Mouse (Mus musculus) large intestine, adult 2 months (tissue): ENCODE data around the gene Wdr59. TPM values are rescaled to one million over a fixed set of nuclear protein-coding genes. Genes with fewer than 3 reads are reported as not detected.

Experiments used
- DNase-seq: peaks from one replicate; pipeline ENCODE4 v3.0.0-alpha.2; 2012; ENCODE audit warnings: low read depth, low spot score
- WGBS: fragments of 180-500 bp; shearing (Covaris S2); methylation state at CpG from one replicate; pipeline ENCODE4 v1.1.7; 2018; 5-methylcytosine and 5-hydroxymethylcytosine counted together
- polyA plus RNA-seq: library from polyadenylated mRNA; depleted of rRNA; stranded (reverse); fragments of >200 nt; gene quantifications from 2 replicates; pipeline ENCODE4 v1.2.3, GENCODE M21; 2012

The Wdr59 gene
- polyA plus RNA-seq, 1 experiment, result 2.8 TPM

DNA sequence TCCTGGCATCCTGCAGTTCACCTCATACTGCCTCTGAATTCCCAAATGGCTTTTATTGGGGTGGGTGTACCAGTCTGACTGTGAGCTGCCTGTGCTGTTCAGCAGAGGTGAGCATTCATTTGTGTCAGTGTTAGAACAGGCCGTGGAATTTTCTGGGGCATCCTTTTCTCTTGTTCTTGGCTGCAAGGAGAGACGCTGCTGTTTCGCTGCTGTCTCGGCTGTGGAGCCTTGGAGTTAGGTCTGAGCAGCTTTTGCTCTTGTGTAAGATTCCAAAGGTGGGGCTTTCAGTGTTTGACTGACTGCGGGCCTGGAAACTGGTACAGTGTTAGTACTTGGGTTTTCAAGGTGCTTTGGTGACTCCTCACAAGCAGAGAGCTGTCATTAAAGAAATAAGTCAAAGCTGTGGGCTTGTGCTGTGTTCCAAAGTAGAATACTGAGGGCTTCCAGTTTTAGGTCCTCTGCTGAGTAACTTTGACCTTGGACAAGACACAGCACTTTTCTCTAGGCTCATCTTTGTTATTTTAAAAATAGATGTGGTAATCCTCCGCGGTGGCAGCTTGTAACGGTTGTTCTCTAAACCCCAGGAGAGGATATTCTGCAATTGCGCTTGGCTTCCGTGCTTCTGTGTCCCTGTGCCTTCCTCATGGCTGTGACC, 17.7 kb upstream of the Wdr59 start:
- DNase-seq, result no peak
- WGBS, result 70% methylated on average over 10 of the region's 10 CpGs

DNA sequence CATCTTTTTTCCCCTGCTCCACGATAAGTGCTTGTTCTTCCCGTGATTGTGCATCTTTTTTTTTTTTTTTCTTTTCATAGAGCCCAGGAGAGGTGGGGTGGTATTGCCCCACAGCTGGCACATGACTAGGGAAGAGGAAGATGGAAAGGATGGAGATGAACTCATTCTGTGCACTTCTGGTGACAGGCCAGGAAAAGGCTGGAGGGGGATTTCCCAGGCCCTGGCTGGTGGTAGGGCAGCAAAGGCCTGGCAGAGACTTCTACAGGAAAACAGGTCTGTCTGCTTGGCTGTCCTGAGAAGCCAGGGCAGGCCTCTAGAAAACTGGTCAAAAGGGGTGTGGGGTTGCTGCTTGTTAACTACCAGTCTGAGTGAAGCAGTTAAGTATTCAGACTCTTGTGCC, 16.3 kb upstream of the Wdr59 start:
- DNase-seq, result no peak
- 3% methylated on average over 2 of the region's 2 CpGs for WGBS

DNA sequence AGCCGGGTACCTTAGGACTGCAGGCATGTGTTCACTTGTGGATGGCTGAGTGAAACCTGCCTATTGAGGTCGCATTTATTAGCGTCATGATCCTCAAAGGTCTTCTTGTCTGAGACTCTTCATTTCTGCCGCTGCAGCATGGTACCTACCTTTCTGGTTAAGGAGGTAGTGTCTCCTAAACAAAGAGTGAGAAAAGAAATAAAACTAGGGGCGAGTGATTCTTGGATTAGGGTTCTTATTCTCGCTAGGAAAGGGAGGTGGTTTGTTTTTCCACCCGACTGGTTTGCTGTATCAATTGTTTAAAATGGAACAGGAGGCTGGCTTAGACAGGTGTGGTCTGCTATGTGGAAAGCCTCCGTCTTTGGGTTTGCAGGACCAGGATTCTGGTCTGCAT, 15.9 kb upstream of the Wdr59 start:
- DNase-seq, result no peak
- 5% methylated on average over 8 of the region's 8 CpGs for WGBS

DNA sequence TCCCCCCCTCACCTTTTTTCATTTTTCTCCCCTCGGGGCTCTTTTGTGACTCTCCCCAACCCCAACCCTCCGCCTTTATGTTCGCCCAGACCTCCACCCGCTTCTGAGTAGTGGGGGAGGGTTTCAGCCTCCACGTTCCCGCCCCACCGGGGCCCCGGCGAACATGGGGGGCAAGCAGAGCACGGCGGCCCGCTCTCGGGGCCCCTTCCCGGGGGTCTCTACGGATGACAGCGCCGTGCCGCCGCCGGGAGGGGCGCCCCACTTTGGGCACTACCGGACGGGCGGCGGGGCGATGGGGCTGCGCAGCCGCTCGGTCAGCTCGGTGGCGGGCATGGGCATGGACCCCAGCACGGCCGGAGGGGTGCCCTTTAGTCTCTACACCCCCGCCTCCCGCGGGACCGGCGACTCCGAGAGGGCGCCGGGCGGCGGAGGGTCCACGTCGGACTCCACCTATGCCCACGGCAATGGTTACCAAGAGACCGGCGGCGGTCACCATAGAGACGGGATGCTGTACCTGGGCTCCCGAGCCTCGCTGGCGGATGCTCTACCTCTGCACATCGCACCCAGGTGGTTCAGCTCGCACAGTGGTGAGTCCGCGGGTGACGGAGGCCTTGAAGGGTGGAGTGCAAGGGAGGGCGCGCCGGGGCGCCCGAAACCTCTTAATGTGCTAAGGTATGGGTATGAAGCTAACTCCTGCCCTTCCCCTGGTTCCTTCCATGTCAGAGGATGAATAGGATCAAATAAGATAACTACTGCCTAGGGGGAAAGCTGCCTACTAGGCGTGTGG, 15.3 kb upstream of the Wdr59 start:
- no peak for DNase-seq

DNA sequence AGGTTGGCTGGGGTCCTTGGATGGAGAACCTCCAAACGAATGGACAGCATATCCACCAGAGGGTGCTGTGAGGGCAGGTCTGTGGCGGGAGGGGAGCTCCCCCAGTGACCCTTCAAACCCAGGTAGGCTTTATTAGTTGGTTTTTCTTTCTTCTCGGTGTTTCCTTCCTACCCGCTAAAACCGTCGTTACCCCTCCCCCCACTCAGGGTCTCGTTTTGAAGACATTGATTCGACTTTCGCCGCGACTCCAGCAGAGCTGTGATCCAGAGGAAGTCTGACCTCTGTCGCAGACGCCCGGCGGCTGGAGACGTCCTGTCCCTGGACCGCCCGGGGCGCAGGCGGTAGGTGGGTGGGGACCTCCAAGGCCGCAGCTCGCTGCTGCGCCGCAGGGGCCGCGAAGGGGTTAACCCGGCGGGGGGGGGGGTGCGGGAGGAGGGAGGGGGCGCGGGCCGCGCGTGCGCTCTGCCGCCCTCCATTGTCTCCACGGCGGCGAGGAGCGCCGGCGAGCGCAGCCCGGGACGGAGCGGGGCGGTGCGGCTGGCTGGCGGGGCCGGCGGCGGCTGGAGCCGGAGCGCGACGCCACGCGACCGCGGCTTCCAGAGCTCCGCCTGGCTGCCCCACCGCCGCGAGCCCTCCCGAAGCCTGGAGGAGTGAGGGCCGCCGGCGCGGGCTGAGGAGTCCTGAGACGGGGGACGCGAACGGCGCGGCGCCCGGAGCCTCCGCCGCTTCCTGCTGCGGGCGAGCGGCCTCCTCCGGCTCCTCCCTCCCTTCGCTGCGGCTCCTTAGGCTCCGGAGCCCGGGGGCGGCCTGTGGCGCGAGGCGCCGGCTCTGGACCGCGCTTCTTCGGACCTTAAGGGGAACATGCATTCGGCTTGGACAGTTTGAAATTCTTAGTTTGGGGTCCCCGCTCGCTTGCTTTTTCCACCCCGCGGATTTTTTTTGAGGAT, 14.4 kb upstream of the Wdr59 start, which contains the start of gene Znrf1:
TSS of gene Znrf1 (plus strand) at position 67 of the 947 bp plus-strand sequence.
- DNase-seq, result no peak
- under 1% methylated on average over 93 of the region's 100 CpGs for WGBS

More for the DNA sequence above, 15.3 kb upstream of the Wdr59 start:
- WGBS, result 1% methylated on average over 63 of the region's 64 CpGs

DNA sequence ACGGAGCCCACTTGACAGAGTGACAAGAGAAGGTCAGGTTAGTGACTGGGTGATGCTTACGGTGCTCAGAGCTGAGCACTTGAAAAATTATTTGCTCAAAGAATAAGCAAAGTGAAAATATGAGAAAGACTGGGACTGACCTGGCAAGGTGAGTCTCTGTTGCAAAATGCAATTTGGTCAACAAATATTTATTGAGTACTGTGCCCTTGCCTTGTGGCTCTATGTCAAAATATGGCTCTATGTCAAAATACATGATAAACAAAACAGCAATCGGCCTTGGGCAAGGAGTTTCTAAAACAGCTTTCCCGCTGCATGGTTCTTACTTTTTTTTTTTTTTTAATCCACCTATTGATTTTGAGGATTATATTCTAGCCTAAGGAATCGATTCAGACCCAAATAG, 13.6 kb upstream of the Wdr59 start:
- no peak for DNase-seq
- 35% methylated on average over 5 of the region's 5 CpGs for WGBS

DNA sequence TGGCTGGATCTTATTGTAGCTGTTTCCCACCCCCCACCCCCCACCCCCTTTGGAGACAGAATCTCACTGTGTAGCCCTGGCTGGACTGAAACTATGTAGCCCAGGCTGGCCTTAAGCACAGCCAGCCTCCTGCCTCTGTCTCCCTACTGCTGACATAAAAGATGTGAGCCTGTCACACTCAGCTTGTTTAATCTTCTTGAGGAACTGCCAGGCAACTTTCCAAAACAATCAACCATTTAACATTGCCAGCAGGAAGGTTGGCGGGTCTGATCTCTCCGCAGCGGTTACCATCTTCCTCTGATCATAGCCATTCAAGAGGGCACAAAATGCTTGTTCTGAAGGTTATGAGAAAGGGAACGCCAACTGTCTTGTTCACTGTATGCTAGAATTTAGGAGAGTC, 11.6 kb upstream of the Wdr59 start:
- WGBS, result 30% methylated on average over 4 of the region's 4 CpGs
- DNase-seq, result no peak

DNA sequence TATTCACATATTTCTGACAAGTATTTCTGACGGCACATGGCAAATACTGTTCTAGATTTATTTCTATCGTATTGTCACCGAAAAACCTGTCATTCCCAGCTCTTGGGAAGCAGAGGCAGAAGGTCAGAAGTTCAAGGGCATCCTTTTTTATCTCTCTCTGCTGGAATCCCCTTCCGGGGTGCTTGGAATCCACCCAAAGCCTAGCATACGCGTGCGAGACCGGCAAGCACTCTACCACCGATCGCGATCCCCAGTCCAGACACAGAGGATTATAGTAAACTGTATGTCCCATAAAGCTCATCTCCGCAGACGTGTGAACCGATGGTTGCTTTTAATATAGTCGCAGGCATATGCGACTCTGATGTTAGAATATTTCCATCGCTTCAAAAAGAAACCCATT, 9.7 kb upstream of the Wdr59 start:
- DNase-seq, result no peak
- WGBS, result 72% methylated on average over 17 of the region's 17 CpGs

DNA sequence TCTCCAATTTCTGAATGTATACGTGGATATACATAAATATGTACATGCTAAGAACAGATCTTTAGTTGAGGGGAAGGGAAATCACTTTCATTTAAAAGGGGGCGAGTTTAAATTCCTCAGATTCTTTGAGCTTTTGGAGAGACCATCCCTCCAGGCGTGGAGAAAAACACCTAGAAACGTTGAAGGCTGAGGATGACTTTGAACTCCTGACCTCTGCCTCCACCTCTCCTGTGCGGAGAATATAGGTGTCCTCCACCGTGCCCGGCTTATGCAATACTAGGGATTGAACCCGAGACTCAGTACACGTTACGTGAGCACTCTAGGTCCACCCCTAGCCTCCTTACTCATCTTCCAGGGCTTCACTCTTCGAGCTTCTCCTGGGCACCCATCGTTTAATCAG, 9.3 kb upstream of the Wdr59 start:
- no peak for DNase-seq
- 63% methylated on average over 12 of the region's 12 CpGs for WGBS

DNA sequence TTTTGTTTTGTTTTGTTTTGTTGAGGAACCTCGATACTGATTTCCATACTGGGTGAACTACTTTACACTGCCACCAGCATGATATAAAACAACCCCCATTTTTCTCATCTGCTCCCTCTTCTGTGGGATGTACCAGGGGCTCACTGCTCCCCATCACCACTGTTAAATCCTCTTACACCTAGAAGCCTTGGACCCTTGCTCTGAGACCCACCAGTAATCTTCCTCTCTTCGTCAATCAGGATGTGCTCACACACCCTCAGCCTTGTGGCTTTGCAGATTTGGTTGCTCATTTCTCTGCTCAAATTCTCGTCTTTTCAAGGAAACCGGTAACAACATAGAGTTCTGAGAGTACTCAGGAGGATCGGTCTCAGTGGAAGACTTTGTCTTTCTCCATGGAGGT, 6.2 kb upstream of the Wdr59 start:
- WGBS, result 81% methylated on average over 5 of the region's 5 CpGs
- DNase-seq, result no peak

DNA sequence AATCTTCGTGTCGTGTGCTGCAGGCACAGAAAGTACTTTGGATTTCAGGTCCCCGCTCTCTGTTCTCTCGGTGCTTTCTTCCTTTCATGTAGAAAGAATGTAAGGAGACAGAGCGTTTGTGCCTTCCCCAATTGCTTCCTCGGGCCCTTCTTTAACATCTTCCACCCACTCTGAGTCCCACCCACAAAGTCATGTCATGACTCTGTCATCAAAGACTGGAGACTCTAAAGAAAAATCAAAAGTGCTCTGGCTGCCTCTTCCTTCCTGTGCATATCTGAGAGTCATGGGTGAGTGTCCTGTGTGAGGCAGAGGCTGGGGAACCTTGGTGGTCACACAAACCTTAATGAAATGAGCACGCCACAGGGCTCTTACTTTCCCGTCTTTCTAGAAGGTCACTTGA, 5.3 kb upstream of the Wdr59 start:
- WGBS, result 60% methylated on average over 8 of the region's 8 CpGs
- no peak for DNase-seq

DNA sequence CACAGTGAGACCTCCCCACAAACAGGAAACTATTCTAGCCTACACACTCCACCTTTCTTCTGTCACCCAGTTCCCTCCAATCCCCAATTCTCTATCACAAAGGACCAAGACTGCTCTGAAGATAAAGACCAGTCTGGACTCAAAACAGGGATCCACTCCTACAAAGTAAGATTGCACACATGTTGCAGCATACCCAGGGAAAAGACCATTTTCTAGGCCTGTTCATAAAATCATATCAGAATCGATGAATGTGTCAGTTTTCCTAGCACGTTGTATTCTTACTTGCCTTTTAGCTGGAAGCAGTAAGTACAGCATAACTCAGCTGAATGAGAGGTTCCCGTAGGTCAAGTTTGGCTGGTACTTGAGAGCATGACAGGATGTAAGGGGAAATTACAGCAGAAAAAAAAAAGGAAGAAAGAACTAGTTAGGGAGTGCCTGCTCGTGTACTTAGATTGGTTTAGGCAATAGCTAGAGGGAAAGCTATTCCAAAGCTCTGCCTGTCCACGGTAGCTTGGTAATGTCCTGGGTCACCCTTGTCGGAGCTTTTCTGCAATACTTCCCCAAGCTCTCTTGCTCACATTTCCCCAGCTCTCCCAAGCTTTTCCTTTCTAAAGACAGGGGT, 4.6 kb upstream of the Wdr59 start:
- 50% methylated on average over 6 of the region's 6 CpGs for WGBS
- DNase-seq, result no peak

DNA sequence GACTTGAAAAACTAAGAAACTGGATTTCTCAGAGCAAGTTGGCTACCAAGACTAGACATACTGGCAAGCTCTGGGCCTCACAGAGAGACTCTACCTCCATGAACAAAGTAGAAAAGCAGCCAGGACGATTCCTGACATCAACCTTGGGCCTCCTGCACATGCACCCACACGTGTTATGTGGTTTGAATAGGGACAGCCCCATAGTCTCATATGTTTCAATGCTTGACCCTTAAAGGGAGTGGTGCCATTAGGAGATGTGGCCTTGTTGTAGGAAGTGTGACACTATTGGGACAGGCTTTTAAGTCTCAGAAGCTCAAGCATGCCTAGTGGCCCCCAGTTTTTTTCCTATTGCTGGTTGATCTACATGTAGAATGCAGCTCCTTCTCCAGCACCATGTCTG, 4.4 kb downstream of the Wdr59 start:
- DNase-seq, result no peak
- 93% methylated on average over 2 of the region's 2 CpGs for WGBS

DNA sequence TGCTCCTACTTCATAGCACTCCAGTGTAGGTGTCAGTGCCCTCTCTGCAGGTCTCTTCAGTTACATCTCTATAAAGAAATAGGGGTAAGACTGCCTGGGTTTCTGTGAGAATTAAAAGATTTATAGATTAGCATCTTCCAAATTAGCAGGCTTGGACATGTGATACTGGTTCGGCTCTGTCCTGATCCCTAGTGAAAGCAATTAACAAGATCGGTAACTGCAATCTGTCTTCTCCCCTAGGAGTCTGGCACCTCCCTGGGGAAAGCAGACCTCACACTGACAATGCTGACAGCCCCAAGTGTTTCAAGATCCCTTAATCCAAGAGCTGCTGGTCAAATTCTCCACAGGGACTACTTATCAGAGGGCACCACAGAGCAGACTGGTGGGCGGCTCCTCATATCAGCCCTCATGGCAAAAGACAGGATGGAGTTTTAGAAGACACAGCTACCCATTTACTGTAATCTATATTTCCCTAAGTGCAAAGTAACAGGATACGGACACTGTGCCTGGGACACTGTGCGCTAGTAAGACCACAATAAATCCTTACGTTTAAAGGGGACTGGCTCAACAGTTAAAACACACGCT, 5.3 kb downstream of the Wdr59 start:
- no peak for DNase-seq
- WGBS, result 88% methylated on average over 7 of the region's 7 CpGs

DNA sequence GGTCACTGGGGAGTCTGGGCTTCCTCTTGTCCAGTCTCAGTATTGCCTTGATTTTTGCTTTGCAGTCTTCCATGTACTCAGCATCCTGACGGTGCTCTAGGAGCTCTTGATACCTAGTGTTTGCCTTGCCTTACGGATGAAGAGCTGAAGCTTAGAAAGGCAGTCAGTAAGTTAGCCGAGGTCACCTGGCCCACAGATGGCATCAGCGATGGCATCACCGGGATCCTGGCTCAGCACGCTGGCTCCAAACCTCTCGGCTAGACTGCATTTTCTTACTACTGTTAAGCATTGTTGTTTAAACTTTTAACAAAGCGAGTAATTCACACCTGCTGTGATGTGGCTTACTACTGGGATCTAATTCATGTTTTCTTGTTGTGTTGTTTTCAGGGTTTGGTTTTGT, 8.4 kb downstream of the Wdr59 start:
- no peak for DNase-seq

DNA sequence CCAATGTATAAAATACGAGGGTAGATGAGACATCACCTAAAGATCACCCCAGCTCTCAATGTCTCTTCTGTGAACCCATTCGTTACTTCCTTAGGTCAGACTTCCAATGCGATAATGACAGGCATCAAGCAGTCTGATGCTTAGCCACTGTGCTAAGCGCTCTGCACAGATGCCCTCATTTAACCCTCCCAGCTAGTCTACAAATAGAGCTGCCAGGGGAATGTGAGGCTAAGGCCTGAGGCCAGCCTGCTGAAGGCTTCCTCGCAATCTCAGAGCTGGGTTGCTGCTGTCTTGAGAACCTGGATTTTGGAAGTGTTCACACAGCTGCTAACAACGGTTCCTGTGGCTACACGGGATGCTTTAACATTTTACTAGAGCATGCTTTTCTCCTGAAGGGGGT, 9.0 kb downstream of the Wdr59 start:
- DNase-seq, result no peak
- WGBS, result 87% methylated on average over 7 of the region's 7 CpGs

More for the DNA sequence above, 8.4 kb downstream of the Wdr59 start:
- WGBS, result 88% methylated on average over 8 of the region's 8 CpGs

DNA sequence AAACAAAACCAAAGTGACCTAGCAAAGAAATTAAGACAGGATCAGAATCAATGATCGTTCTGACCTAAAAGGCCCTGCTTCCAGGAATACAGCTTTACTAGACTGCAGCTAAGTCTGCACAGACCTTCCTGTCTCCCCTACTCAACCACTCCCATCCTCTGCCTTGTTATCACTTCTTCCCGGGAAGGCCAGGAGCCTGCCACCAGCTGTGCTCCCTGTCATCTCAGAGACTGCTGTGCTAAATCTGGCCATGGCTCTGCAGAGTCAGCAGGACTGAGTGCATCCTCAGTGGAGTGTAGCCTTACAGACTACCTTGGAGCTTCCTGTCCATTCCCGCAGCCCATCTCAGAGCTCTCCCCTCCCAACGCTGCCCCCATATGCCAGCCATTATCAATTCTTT, 11.5 kb downstream of the Wdr59 start:
- DNase-seq, result no peak
- WGBS, result 58% methylated on average over 4 of the region's 4 CpGs

DNA sequence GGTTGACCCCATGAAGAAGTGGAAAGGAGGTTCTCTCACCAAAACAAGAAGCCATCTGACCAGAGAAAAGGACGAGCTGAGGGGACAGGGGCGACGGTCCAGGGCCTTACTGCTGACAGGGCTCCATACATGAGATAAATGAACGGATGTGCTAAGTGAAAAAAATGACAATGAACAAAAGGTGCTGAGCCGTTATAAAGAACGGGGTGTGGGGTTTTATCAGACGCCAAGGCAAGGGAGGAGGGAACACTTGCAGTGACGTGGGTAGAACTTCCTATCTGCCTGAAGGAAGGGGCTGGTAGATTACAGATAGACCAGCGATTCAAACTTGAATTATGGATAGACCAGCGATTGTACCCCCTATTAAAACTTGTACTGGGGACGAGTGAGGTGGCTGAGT, 12.6 kb downstream of the Wdr59 start:
- DNase-seq, result no peak
- WGBS, result 69% methylated on average over 11 of the region's 11 CpGs

DNA sequence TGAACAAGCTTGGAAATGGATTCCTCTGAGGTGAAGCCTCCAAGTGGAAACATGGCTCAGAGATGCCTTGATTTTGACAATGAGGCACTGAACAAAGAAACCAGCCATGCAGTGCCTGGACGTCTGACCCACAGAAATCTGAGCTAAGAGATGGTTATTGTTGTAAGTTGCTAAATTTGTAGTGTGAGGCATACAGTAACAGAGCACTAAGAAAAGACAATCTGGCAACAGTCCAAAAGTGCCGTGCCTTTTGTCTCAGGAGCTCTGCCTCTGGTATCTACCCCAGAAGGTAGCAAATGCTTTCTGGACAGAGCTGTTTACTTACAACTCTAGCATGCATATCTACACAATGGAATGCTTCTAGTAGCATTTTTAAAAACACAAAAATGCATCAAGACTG, 13.3 kb downstream of the Wdr59 start:
- DNase-seq, result no peak
- WGBS, result 56% methylated on average over 2 of the region's 2 CpGs
